Comparison of ENCODE assay signal across 8 mouse cellular contexts in the genomic region with DNA sequence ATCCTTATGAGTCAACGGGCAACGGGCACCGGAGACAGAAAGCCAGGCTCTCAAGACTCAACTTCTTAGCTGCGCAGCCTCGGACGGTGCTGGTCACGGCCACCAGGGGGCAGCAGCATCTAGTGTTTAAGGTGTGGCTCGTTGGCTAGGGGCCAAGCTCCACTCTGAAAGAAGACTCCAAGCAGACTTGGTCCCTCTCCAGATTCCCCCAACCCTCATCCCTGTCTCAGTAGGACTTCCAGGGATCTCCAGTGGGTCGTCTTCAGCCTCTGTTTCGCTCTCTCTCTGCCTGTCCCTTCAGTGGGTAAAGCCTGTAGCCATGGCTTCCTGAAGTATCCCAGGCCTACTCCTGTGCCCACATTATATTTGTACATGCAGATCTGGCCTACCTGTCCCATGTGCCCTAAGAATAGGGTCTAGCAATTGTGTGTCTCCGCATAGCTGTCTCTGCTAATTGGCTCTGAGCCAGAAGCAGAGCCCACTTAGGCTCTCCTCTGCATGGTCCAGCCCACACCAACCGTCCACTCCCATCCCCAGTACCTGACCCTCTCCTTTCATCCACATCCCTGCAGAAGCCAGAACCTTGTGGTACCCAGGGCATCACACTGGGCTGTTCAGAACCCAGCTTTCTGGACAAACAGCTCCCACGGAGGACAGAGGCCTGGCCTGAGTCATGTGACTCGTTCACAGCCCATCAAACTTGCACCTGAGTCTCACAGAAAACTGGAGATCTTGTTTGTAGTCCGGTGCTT. TPM values are rescaled to one million over a fixed set of nuclear protein-coding genes. Genes with fewer than 3 reads are reported as not detected.
DNase-seq lines count a peak whose midpoint lies in the region; ATAC-seq and TF ChIP-seq lines count a peak whose summit lies in the region.

No protein-coding gene starts in this region.

- peaks cover 0 to 21% of the 10 kb centered on the region in 2 experiments; a peak in 3 of 4 replicates for H3K4me1 ChIP-seq in ES-E14 (ENCODE audit: control insufficient read depth in 2 of 2, insufficient read depth in 2 of 2, low read length in 2 of 2, poor library complexity in 1 of 2)
- H3K4me1 ChIP-seq in forebrain, postnatal 0 days (ENCODE audit: insufficient read depth) = peaks cover 6% of the 10 kb centered on the region; the same call in 1 of the 2 replicates
- no peaks in the 10 kb centered on the region for H3K4me1 ChIP-seq in lung, embryonic 14.5 days (ENCODE audit: insufficient read depth)

- ATAC-seq in cerebellum, adult (ENCODE audit: insufficient number of reproducible peaks, low FRiP score, low TSS enrichment) = peak; percentile 27; the same call in 1 of the 2 replicates
- peak; percentile 7; the same call in 1 of the 2 replicates for ATAC-seq in forebrain, postnatal 0 days
- peak; percentile 64; the same call in 1 of the 2 replicates for ATAC-seq in lung, embryonic 14.5 days (ENCODE audit: insufficient read depth)

- H3K4me2 ChIP-seq in forebrain, postnatal 0 days (ENCODE audit: low read depth) = no peak overlapping the region
- no peak overlapping the region for H3K4me2 ChIP-seq in lung, embryonic 14.5 days

- H3K27ac ChIP-seq in ES-E14 (ENCODE audit: insufficient read depth, low read depth, low read length, poor library complexity, severe bottlenecking) = no peak overlapping the region
- no peak overlapping the region for H3K27ac ChIP-seq in forebrain, postnatal 0 days (ENCODE audit: low read depth, low read length)
- no peak overlapping the region for H3K27ac ChIP-seq in layer of hippocampus, adult 2 months
- no peak overlapping the region for H3K27ac ChIP-seq in lung, embryonic 14.5 days (ENCODE audit: low read depth)

- H3K27me3 ChIP-seq in forebrain, postnatal 0 days (ENCODE audit: insufficient read depth, low read length) = no peaks in the 10 kb centered on the region
- H3K27me3 ChIP-seq in lung, embryonic 14.5 days (ENCODE audit: insufficient read depth, low read length) = no peaks in the 10 kb centered on the region

- in situ Hi-C loops in ES-E14 (cut with MboI; ENCODE audit: low sequenced_read_pairs in 2 of 2, unreplicated experiment in 2 of 2) = loop anchor here in 1 of 2 experiments (5.0 kb wide), 1 partner anchor 253 kb away; no protein-coding TSS in a partner anchor

- H3K36me3 ChIP-seq in ES-E14 (ENCODE audit: control insufficient read depth, insufficient read depth, low read length, poor library complexity, severe bottlenecking) = peaks cover 16% of the 10 kb centered on the region
- peaks cover 22% of the 10 kb centered on the region for H3K36me3 ChIP-seq in forebrain, postnatal 0 days (ENCODE audit: insufficient read depth)
- H3K36me3 ChIP-seq in lung, embryonic 14.5 days (ENCODE audit: insufficient read depth) = peaks cover 26% of the 10 kb centered on the region

- H3K9ac ChIP-seq in ES-E14 (ENCODE audit: insufficient read depth, low read depth, low read length, poor library complexity, severe bottlenecking) = no peak overlapping the region
- H3K9ac ChIP-seq in forebrain, postnatal 0 days = no peak overlapping the region
- no peak overlapping the region for H3K9ac ChIP-seq in lung, embryonic 14.5 days

- no peaks in the 10 kb centered on the region for H3K9me3 ChIP-seq in ES-E14 (ENCODE audit: control insufficient read depth, insufficient read depth, low read depth, low read length)
- H3K9me3 ChIP-seq in forebrain, postnatal 0 days (ENCODE audit: low read length) = no peaks in the 10 kb centered on the region
- no peaks in the 10 kb centered on the region for H3K9me3 ChIP-seq in lung, embryonic 14.5 days (ENCODE audit: low read depth, low read length)

- peak; percentile 84 for DNase-seq in ES-E14 (ENCODE audit: low read depth, low spot score)
- DNase-seq in forebrain, postnatal 0 days = peak; percentile 91
- peak; percentile 90 to 94 for DNase-seq in heart, postnatal 36 days
- peak; percentile 72 to 90 for DNase-seq in layer of hippocampus, adult 2 months (ENCODE audit: low spot score in 2 of 2)
- peak; percentile 96 for DNase-seq in lung, embryonic 14.5 days
- peak; percentile 58 for DNase-seq in ovary, adult 18-20 months (ENCODE audit: low spot score)
- DNase-seq in thymus, adult 18-20 months = peak; percentile 68 to 69

- peak; percentile 93 for TF ChIP-seq CTCF in forebrain, postnatal 0 days (IDR thresholded peaks at IDR 0.05; ENCODE audit: low read depth)
- TF ChIP-seq CTCF in layer of hippocampus, adult 2 months (conservative IDR thresholded peaks at IDR 0.05) = peak; percentile 95
- peak; percentile 96 for TF ChIP-seq CTCF in lung, embryonic 14.5 days (IDR thresholded peaks at IDR 0.05; ENCODE audit: low read depth)

- intact Hi-C loops in heart, postnatal 36 days (cut with DNase I) = loop anchor here (1.0 to 2.0 kb wide), 3 partner anchors 188 to 254 kb away; no protein-coding TSS in a partner anchor

- no peak overlapping the region for H3K4me3 ChIP-seq in ES-E14 (ENCODE audit: insufficient read depth in 1 of 2, low read depth in 1 of 2, low read length in 2 of 2, poor library complexity in 1 of 2, severe bottlenecking in 1 of 2)
- no peak overlapping the region for H3K4me3 ChIP-seq in forebrain, postnatal 0 days (ENCODE audit: low read depth, low read length)
- no peak overlapping the region for H3K4me3 ChIP-seq in layer of hippocampus, adult 2 months
- no peak overlapping the region for H3K4me3 ChIP-seq in lung, embryonic 14.5 days (ENCODE audit: low read depth, low read length)

- WGBS in forebrain, postnatal 0 days = 29% methylated on average over 15 of the region's 15 CpGs
- 30% methylated on average over 15 of the region's 15 CpGs for WGBS in lung, embryonic 14.5 days

TF ChIP-seq in ES-E14, 5 proteins besides CTCF, POLR2A, EP300 and RAD21:
- TF ChIP-seq CHD2 (IDR thresholded peaks at IDR 0.05; ENCODE audit: low read depth, low read length) = no peak
- peak; percentile 56; the same call in 1 of the 2 replicates for TF ChIP-seq ZC3H11A (IDR thresholded peaks at IDR 0.05; ENCODE audit: borderline replicate concordance, low read depth, low read length)
- TF ChIP-seq MAFK (IDR thresholded peaks at IDR 0.05; ENCODE audit: insufficient read depth, low read depth, low read length) = no peak
- TF ChIP-seq HCFC1 (IDR thresholded peaks at IDR 0.05; ENCODE audit: borderline replicate concordance, insufficient read depth, low read length) = no peak
- no peak for TF ChIP-seq ZNF384 (IDR thresholded peaks at IDR 0.05; ENCODE audit: low read depth, low read length)

RNA-seq across cellular contexts. Expression of gene Odc1, which starts 9.8 kb away (rescaled TPM):
- 822 and 869 TPM in 2 replicates for total RNA-seq in ES-E14 (2012; rRNA removed)
- 271 and 293 TPM in 2 replicates for total RNA-seq in forebrain, postnatal 0 days (2014; rRNA removed)
- polyA plus RNA-seq in forebrain, postnatal 0 days (2015; fragmentation: Nextera tagmentation; extraction: Ambion mirVana) = 146 and 166 TPM in 2 replicates
- total RNA-seq in heart, postnatal 36 days (2021) = 10 to 100 TPM; 54.6 to 75.2 TPM
- total RNA-seq in layer of hippocampus, adult 2 months (2021) = 10 to 100 TPM; 78.3 to 80.4 TPM
- 270 and 273 TPM in 2 replicates for polyA plus RNA-seq in lung, embryonic 14.5 days (2014; fragmentation: Nextera tagmentation; extraction: Ambion mirVana)

Comparison
In these comparisons a context has a peak if more than half of its experiments do, and no peak if none do; other contexts are left out.
1. ATAC-seq: peak in every context shown above with its lines; median percentile 64 in lung, embryonic 14.5 days; 27 in cerebellum, adult; 7 in forebrain, postnatal 0 days.